Mouse (Mus musculus) liver, embryonic 14.5 days (tissue): Measurements from ENCODE around the gene Naif1. TPM values are rescaled to one million over a fixed set of nuclear protein-coding genes. Genes with fewer than 3 reads are reported as not detected.
A peak's percentile ranks its signal among the peaks of the same experiment; 100 is the strongest.

ENCODE experiments used
- ATAC-seq: fragments of 200-750 bp; cut with Nextera tagmentation; 2 replicates; pipeline ENCODE4 v1.8.0; 2017; ENCODE audit warnings: moderate number of reproducible peaks, mild to moderate bottlenecking, moderate library complexity; ENCODE audit not compliant: insufficient read depth
- DNase-seq, 3 experiments: peaks; one replicate each; pipeline ENCODE4 v3.0.0-alpha.2; 2012 to 2013; ENCODE audit warnings: low read depth in 3 of 3, low spot score in 3 of 3
- H3K27ac ChIP-seq: fragments of 300-500 bp; sonication (generic); 2 replicates; pipeline ENCODE4 v1.5.1; 2014; ENCODE audit warnings: moderate library complexity, mild to moderate bottlenecking, control low read depth, inconsistent platforms
- H3K27me3 ChIP-seq: fragments of 300-500 bp; sonication (generic); 2 replicates; pipeline ENCODE4 v1.6.1; 2014; ENCODE audit warnings: mild to moderate bottlenecking, low read length, moderate library complexity; ENCODE audit not compliant: control insufficient read depth, insufficient read depth
- H3K36me3 ChIP-seq: fragments of 300-500 bp; sonication (generic); replicated peaks from 2 replicates; pipeline ENCODE4 v1.6.1; 2014; ENCODE audit warnings: low read depth; ENCODE audit not compliant: control insufficient read depth, insufficient read depth
- H3K4me1 ChIP-seq, 2 experiments: fragments of 200-500 bp in 1 of 2; fragments of 300-500 bp in 1 of 2; sonication (generic) in 1 of 2; replicated peaks; 2 replicates each; pipeline ENCODE4 v1.6.1; 2012 to 2014; ENCODE audit warnings: antibody characterized with exemption in 1 of 2, inconsistent platforms in 1 of 2, low read length in 1 of 2; ENCODE audit not compliant: control insufficient read depth in 2 of 2, insufficient read depth in 2 of 2
- H3K4me2 ChIP-seq: fragments of 300-500 bp; sonication (generic); 2 replicates; pipeline ENCODE4 v1.6.1; 2014; ENCODE audit warnings: low read depth, mild to moderate bottlenecking, control low read depth, moderate library complexity
- H3K4me3 ChIP-seq, 2 experiments: fragments of 200-500 bp in 1 of 2; fragments of 300-500 bp in 1 of 2; sonication (generic) in 1 of 2; 2 replicates each; pipeline ENCODE4 v1.5.1; 2012 to 2014; ENCODE audit warnings: low read depth in 2 of 2, low read length in 2 of 2, mild to moderate bottlenecking in 2 of 2, control low read depth in 1 of 2, inconsistent platforms in 1 of 2, moderate library complexity in 1 of 2; ENCODE audit not compliant: insufficient read depth in 1 of 2
- H3K9ac ChIP-seq: fragments of 300-500 bp; sonication (generic); replicated peaks from 2 replicates; pipeline ENCODE4 v1.6.1; 2014; ENCODE audit warnings: mild to moderate bottlenecking, control low read depth, moderate library complexity
- H3K9me3 ChIP-seq: fragments of 300-500 bp; sonication (generic); 2 replicates; pipeline ENCODE4 v1.6.1; 2016; ENCODE audit warnings: low read length, mixed read lengths; ENCODE audit not compliant: control insufficient read depth
- CTCF ChIP-seq: IDR thresholded peaks from 2 replicates; pipeline ENCODE4 v1.5.1; 2016; ENCODE audit warnings: antibody characterized with exemption, low read depth, control low read depth
- EP300 ChIP-seq: IDR thresholded peaks from 2 replicates; pipeline ENCODE4 v1.6.1; 2016; ENCODE audit warnings: antibody characterized with exemption, low read depth
- WGBS: fragments of 180-500 bp; shearing (Covaris S2); extraction: QIAGEN DNeasy Blood & Tissue Kit; methylation state at CpG from one replicate; pipeline ENCODE4 v1.1.7; 2014; ENCODE audit not compliant: insufficient replicate concordance; 5-methylcytosine and 5-hydroxymethylcytosine counted together
- polyA plus RNA-seq, 2 experiments: library from polyadenylated mRNA; depleted of rRNA in 1 of 2; stranded (reverse) in 1 of 2; unstranded in 1 of 2; fragments of >200 nt; fragmentation: Nextera tagmentation in 1 of 2; extraction: Ambion mirVana in 1 of 2; gene quantifications; 2 replicates each; pipeline versions ENCODE4 v1.2.1 to v1.2.3; 2012 to 2014

Naif1 gene
- 1.3 and 1.4 TPM in 2 replicates for polyA plus RNA-seq (2012; rRNA removed)
- polyA plus RNA-seq (2014; fragmentation: Nextera tagmentation; extraction: Ambion mirVana) = 1.6 and 2.0 TPM in 2 replicates

- DNase-seq (no peak), ATAC-seq (no peak)
- Histone ChIP-seq H3K4me2 (peak within 1 kb of the TSS; percentile 99), H3K9ac (peak within 1 kb of the TSS; percentile 94), H3K4me1 (peaks cover 27 to 42% of the 10 kb centered on the region in 2 experiments), H3K36me3 (no peaks in the 10 kb centered on the region; the same call in 1 of the 2 replicates), H3K27ac (peak within 1 kb of the TSS; percentile 75), H3K9me3 (no peaks in the 10 kb centered on the region), H3K4me3 (peak within 1 kb of the TSS; percentile 80 to 97), H3K27me3 (no peaks in the 10 kb centered on the region)
- whole genome bisulfite sequencing = 53% methylated on average over 15 of the region's 15 CpGs
- TF ChIP-seq EP300 (no peak), CTCF (no peak)
Observed at GRCm38 (mm10) chr2:32449761-32450754, at the start of gene Naif1. TSS of gene Naif1 (plus strand) at chr2:32450457.

GRCm38 (mm10) chr2:32404663-32405062 is 45.6 kb upstream of the Naif1 start:
- no peak overlapping the region for H3K27ac ChIP-seq
- peak; percentile 36; the same call in 1 of the 2 replicates for ATAC-seq
- TF ChIP-seq EP300 (no peak), CTCF (peak; percentile 100)
- no peak overlapping the region for H3K4me3 ChIP-seq
- H3K4me1 ChIP-seq = 0 out of 4 replicates have a peak, but pooled peaks cover 0 to 2% of the 10 kb centered on the region in 2 experiments
- H3K36me3 ChIP-seq = no peaks in the 10 kb centered on the region
- no peaks in the 10 kb centered on the region for H3K9me3 ChIP-seq
- WGBS = 13% methylated on average over 2 of the region's 2 CpGs
- H3K4me2 ChIP-seq = no peak overlapping the region
- peak; percentile 89 to 95 (median 95) for DNase-seq
- no peak overlapping the region for H3K9ac ChIP-seq
- H3K27me3 ChIP-seq = no peaks in the 10 kb centered on the region

- WGBS = 64% methylated on average over 7 of the region's 7 CpGs
- Histone ChIP-seq H3K27ac (no peak overlapping the region), H3K4me3 (no peak overlapping the region), H3K4me1 (0 out of 4 replicates have a peak, but pooled peaks cover 0 to 2% of the 10 kb centered on the region in 2 experiments), H3K9ac (no peak overlapping the region), H3K36me3 (no peaks in the 10 kb centered on the region), H3K27me3 (no peaks in the 10 kb centered on the region), H3K9me3 (no peaks in the 10 kb centered on the region), H3K4me2 (no peak overlapping the region)
- ATAC-seq = no peak
- DNase-seq = no peak
- TF ChIP-seq EP300 (no peak), CTCF (no peak)
Observed at GRCm38 (mm10) chr2:32407144-32407824, 43.0 kb upstream of the Naif1 start.

GRCm38 (mm10) chr2:32408429-32409424 is 41.5 kb upstream of the Naif1 start:
- Histone ChIP-seq H3K4me1 (0 out of 4 replicates have a peak, but pooled peaks cover 0 to 4% of the 10 kb centered on the region in 2 experiments), H3K9ac (no peak overlapping the region), H3K9me3 (no peaks in the 10 kb centered on the region), H3K27me3 (no peaks in the 10 kb centered on the region), H3K27ac (no peak overlapping the region), H3K4me2 (no peak overlapping the region), H3K4me3 (no peak overlapping the region), H3K36me3 (no peaks in the 10 kb centered on the region)
- ATAC-seq = peak; percentile 52; the same call in 1 of the 2 replicates
- no peak for DNase-seq
- TF ChIP-seq EP300 = no peak
- TF ChIP-seq CTCF = no peak
- WGBS = 65% methylated on average over 25 of the region's 25 CpGs
